In the genomic region with DNA sequence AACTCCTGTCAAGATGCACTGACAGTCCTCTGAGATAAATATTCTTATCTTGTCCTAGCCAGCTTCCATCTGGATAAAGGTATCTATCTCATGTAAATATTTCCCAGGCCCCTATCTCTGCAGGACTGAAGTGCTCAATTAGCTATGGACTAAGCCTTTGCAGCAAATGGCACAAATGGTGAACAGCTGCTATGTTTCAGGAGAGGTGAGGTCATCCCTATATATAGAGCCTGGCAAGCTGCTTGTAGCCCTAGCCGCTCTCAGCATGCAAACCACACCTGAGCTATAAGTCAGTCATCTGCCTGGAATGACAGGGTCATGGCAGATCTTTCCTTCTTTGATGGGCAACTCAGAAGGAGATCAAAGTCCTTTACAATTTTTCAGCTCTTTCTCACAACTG, we compare ENCODE assay signal across 8 mouse cellular contexts.
DNase-seq lines count a peak whose midpoint lies in the region; ATAC-seq and TF ChIP-seq lines count a peak whose summit lies in the region.

No protein-coding gene starts in this region.

- no peak overlapping the region for H3K27ac ChIP-seq in lung, embryonic 14.5 days (ENCODE audit: low read depth)
- H3K27ac ChIP-seq in hindbrain, embryonic 15.5 days (replicated peaks) = no peak overlapping the region
- no peak overlapping the region for H3K27ac ChIP-seq in kidney, embryonic 15.5 days

- H3K4me2 ChIP-seq in lung, embryonic 14.5 days = no peak overlapping the region
- no peak overlapping the region for H3K4me2 ChIP-seq in hindbrain, embryonic 15.5 days
- no peak overlapping the region for H3K4me2 ChIP-seq in kidney, embryonic 15.5 days

- H3K9ac ChIP-seq in lung, embryonic 14.5 days = no peak overlapping the region
- no peak overlapping the region for H3K9ac ChIP-seq in hindbrain, embryonic 15.5 days
- no peak overlapping the region for H3K9ac ChIP-seq in kidney, embryonic 15.5 days

- H3K9me3 ChIP-seq in lung, embryonic 14.5 days (ENCODE audit: low read depth, low read length) = no peaks in the 10 kb centered on the region
- H3K9me3 ChIP-seq in hindbrain, embryonic 15.5 days = no peaks in the 10 kb centered on the region
- no peaks in the 10 kb centered on the region for H3K9me3 ChIP-seq in kidney, embryonic 15.5 days (replicated peaks)

- peak; percentile 58; the same call in 1 of the 2 replicates for ATAC-seq in lung, embryonic 14.5 days (ENCODE audit: insufficient read depth)
- ATAC-seq in hindbrain, embryonic 15.5 days (ENCODE audit: low FRiP score, low read depth) = peak; percentile 65
- no peak for ATAC-seq in monocyte, adult 5-6 weeks (replicated peaks; ENCODE audit: insufficient number of reproducible peaks, low FRiP score, low TSS enrichment, poor library complexity, severe bottlenecking)
- ATAC-seq in kidney, embryonic 15.5 days (replicated peaks; ENCODE audit: low FRiP score) = no peak

- no peaks in the 10 kb centered on the region for H3K36me3 ChIP-seq in lung, embryonic 14.5 days (ENCODE audit: insufficient read depth)
- no peaks in the 10 kb centered on the region for H3K36me3 ChIP-seq in hindbrain, embryonic 15.5 days
- H3K36me3 ChIP-seq in kidney, embryonic 15.5 days = no peaks in the 10 kb centered on the region

- peak; percentile 21 for DNase-seq in lung, embryonic 14.5 days
- DNase-seq in lung, postnatal 36 days = no peak
- peak; percentile 77 for DNase-seq in gastrocnemius, adult 18-20 months (ENCODE audit: low spot score)
- DNase-seq in retina, postnatal 7 days (ENCODE audit: low read depth, low spot score) = peak; percentile 24
- no peak for DNase-seq in thymus, postnatal 0 days (ENCODE audit: low spot score)

- H3K27me3 ChIP-seq in lung, embryonic 14.5 days (ENCODE audit: insufficient read depth, low read length) = no peaks in the 10 kb centered on the region
- H3K27me3 ChIP-seq in hindbrain, embryonic 15.5 days = no peaks in the 10 kb centered on the region
- no peaks in the 10 kb centered on the region for H3K27me3 ChIP-seq in kidney, embryonic 15.5 days

- no peaks in the 10 kb centered on the region for H3K4me1 ChIP-seq in lung, embryonic 14.5 days (ENCODE audit: insufficient read depth)
- no peaks in the 10 kb centered on the region for H3K4me1 ChIP-seq in hindbrain, embryonic 15.5 days (replicated peaks)
- H3K4me1 ChIP-seq in kidney, embryonic 15.5 days = no peaks in the 10 kb centered on the region; the same call in 1 of the 2 replicates

- WGBS in lung, embryonic 14.5 days = 32% methylated on average over 1 of the region's 1 CpGs
- WGBS in hindbrain, embryonic 15.5 days = 57% methylated on average over 1 of the region's 1 CpGs
- WGBS in kidney, embryonic 15.5 days = 37% methylated on average over 1 of the region's 1 CpGs

- no peak overlapping the region for H3K4me3 ChIP-seq in lung, embryonic 14.5 days (ENCODE audit: low read depth, low read length)
- H3K4me3 ChIP-seq in hindbrain, embryonic 15.5 days = no peak overlapping the region
- no peak overlapping the region for H3K4me3 ChIP-seq in kidney, embryonic 15.5 days (replicated peaks)

- no peak for TF ChIP-seq CTCF in lung, embryonic 14.5 days (IDR thresholded peaks at IDR 0.05; ENCODE audit: low read depth)

Comparison
In these comparisons a context has a peak if more than half of its experiments do, and no peak if none do; other contexts are left out.
1. DNase-seq: peak in lung, embryonic 14.5 days (single experiment), gastrocnemius, adult 18-20 months (single experiment) and retina, postnatal 7 days (single experiment); none in lung, postnatal 36 days (single experiment) and thymus, postnatal 0 days (single experiment).
2. ATAC-seq: peak in lung, embryonic 14.5 days (single experiment) and hindbrain, embryonic 15.5 days (single experiment); none in monocyte, adult 5-6 weeks (single experiment) and kidney, embryonic 15.5 days (single experiment).